Mouse (Mus musculus) embryonic facial prominence, embryonic 15.5 days (tissue): Measurements from ENCODE around the gene Gm10337. TPM values are rescaled to one million over a fixed set of nuclear protein-coding genes. Genes with fewer than 3 reads are reported as not detected.
A peak's percentile ranks its signal among the peaks of the same experiment; 100 is the strongest.

ENCODE experiments used
- ATAC-seq: fragments of 200-750 bp; cut with Nextera tagmentation; 2 replicates; pipeline ENCODE4 v1.8.0; 2017; ENCODE audit warnings: low read depth, moderate TSS enrichment; ENCODE audit not compliant: insufficient number of reproducible peaks, low FRiP score, low TSS enrichment
- H3K27ac ChIP-seq: fragments of 300-500 bp; sonication (generic); replicated peaks from 2 replicates; pipeline ENCODE4 v1.5.1; 2015; ENCODE audit warnings: mild to moderate bottlenecking, inconsistent platforms
- H3K27me3 ChIP-seq: fragments of 300-500 bp; sonication (generic); 2 replicates; pipeline ENCODE4 v1.6.1; 2015; ENCODE audit warnings: inconsistent platforms
- H3K36me3 ChIP-seq: fragments of 300-500 bp; sonication (generic); 2 replicates; pipeline ENCODE4 v1.6.1; 2015; ENCODE audit warnings: mild to moderate bottlenecking, inconsistent platforms
- H3K4me1 ChIP-seq: fragments of 300-500 bp; sonication (generic); 2 replicates; pipeline ENCODE4 v1.6.1; 2015; ENCODE audit warnings: inconsistent platforms
- H3K4me2 ChIP-seq: fragments of 300-500 bp; sonication (generic); replicated peaks from 2 replicates; pipeline ENCODE4 v1.6.1; 2015; ENCODE audit warnings: mild to moderate bottlenecking, inconsistent platforms
- H3K4me3 ChIP-seq: fragments of 300-500 bp; sonication (generic); replicated peaks from 2 replicates; pipeline ENCODE4 v1.5.1; 2015; ENCODE audit warnings: mild to moderate bottlenecking, inconsistent platforms
- H3K9ac ChIP-seq: fragments of 300-500 bp; sonication (generic); 2 replicates; pipeline ENCODE4 v1.6.1; 2015; ENCODE audit warnings: inconsistent platforms
- H3K9me3 ChIP-seq: fragments of 300-500 bp; sonication (generic); replicated peaks from 2 replicates; pipeline ENCODE4 v1.6.1; 2016; ENCODE audit warnings: inconsistent platforms
- WGBS: fragments of 180-500 bp; shearing (Covaris S2); methylation state at CpG from one replicate; pipeline ENCODE4 v1.1.7; 2015; 5-methylcytosine and 5-hydroxymethylcytosine counted together
- polyA plus RNA-seq: library from polyadenylated mRNA; unstranded; fragments of >200 nt; fragmentation: Nextera tagmentation; extraction: Ambion mirVana; gene quantifications from 2 replicates; pipeline ENCODE4 v1.2.1, GENCODE M21; 2015

Gm10337 gene
- polyA plus RNA-seq, 1 experiment from 2014 or later: 5.1 TPM

- Histone ChIP-seq H3K4me3 (no peak overlapping the region), H3K27ac (no peak overlapping the region), H3K4me1 (no peaks in the 10 kb centered on the region), H3K4me2 (no peak overlapping the region), H3K27me3 (no peaks in the 10 kb centered on the region), H3K9me3 (no peaks in the 10 kb centered on the region), H3K36me3 (peaks cover 80% of the 10 kb centered on the region), H3K9ac (no peak overlapping the region)
- WGBS: 82% methylated on average over 4 of the region's 4 CpGs
- no peak for ATAC-seq
These were observed 28.1 kb downstream of the Gm10337 start for GRCm38 (mm10) chr15:102531586-102531985.

GRCm38 (mm10) chr15:102532106-102532900, 28.8 kb downstream of the Gm10337 start:
- H3K36me3 ChIP-seq: peaks cover 85% of the 10 kb centered on the region
- no peak overlapping the region for H3K4me3 ChIP-seq
- ATAC-seq: no peak
- no peak overlapping the region for H3K27ac ChIP-seq
- 89% methylated on average over 3 of the region's 3 CpGs for WGBS
- no peaks in the 10 kb centered on the region for H3K9me3 ChIP-seq
- H3K4me1 ChIP-seq: no peaks in the 10 kb centered on the region
- no peaks in the 10 kb centered on the region for H3K27me3 ChIP-seq
- no peak overlapping the region for H3K9ac ChIP-seq
- no peak overlapping the region for H3K4me2 ChIP-seq

- no peaks in the 10 kb centered on the region for H3K9me3 ChIP-seq
- H3K27ac ChIP-seq: no peak overlapping the region
- H3K4me3 ChIP-seq: no peak overlapping the region
- H3K9ac ChIP-seq: no peak overlapping the region
- H3K4me1 ChIP-seq: no peaks in the 10 kb centered on the region
- peaks cover 76% of the 10 kb centered on the region for H3K36me3 ChIP-seq
- ATAC-seq: no peak
- H3K27me3 ChIP-seq: no peaks in the 10 kb centered on the region
- H3K4me2 ChIP-seq: no peak overlapping the region
- WGBS: 92% methylated on average over 7 of the region's 7 CpGs
These were observed 30.4 kb downstream of the Gm10337 start for GRCm38 (mm10) chr15:102533926-102534325.

GRCm38 (mm10) chr15:102544801-102545200, 41.3 kb downstream of the Gm10337 start:
- 87% methylated on average over 4 of the region's 4 CpGs for WGBS
- Histone ChIP-seq H3K9me3 (no peaks in the 10 kb centered on the region), H3K4me1 (0 out of 2 replicates have a peak, but pooled peaks cover 6% of the 10 kb centered on the region), H3K27ac (no peak overlapping the region), H3K4me3 (no peak overlapping the region), H3K9ac (no peak overlapping the region), H3K27me3 (no peaks in the 10 kb centered on the region), H3K4me2 (no peak overlapping the region), H3K36me3 (peaks cover 73% of the 10 kb centered on the region)
- ATAC-seq: no peak

GRCm38 (mm10) chr15:102546246-102546645, 42.7 kb downstream of the Gm10337 start:
- H3K4me3 ChIP-seq: no peak overlapping the region
- H3K27me3 ChIP-seq: no peaks in the 10 kb centered on the region
- no peak overlapping the region for H3K9ac ChIP-seq
- H3K9me3 ChIP-seq: no peaks in the 10 kb centered on the region
- no peak overlapping the region for H3K4me2 ChIP-seq
- H3K36me3 ChIP-seq: peaks cover 63% of the 10 kb centered on the region
- 92% methylated on average over 3 of the region's 3 CpGs for WGBS
- H3K4me1 ChIP-seq: 0 out of 2 replicates have a peak, but pooled peaks cover 6% of the 10 kb centered on the region
- H3K27ac ChIP-seq: no peak overlapping the region
- no peak for ATAC-seq

DNA sequence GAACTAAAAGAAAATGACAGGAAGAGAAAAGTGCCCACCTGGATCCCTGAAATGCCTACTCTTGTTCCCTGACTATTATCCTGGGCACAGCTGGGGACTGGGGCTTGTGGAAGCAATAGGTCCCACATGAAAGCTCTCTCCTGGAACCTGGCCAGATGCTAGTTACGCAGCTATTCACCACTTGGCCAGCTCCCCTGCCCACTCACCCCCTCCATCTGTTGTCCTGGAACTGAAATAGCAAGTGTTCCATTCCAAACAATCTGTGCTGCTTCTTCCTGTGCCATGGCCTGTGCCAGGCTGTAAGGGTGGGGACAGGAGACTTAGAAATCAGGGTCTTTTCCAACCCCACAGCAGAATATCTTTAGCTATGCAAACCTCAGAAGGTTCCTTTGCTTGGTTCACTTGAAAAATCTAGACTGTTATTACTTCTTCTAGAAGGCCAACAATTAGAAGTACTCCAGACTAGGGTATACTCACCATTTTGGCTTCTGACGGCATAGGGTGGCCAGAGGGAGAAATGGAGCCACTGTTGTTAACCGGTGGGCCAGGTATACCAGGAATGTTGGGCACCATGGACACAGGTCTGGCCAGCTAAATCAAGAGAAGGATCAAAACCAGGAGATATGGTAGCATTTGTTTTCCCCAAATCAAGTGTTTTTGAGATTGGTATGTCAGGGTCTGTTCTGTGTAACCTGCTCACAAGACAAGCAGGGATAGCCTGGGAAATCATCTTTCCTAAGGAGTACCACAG, 43.3 kb downstream of the Gm10337 start:
- Histone ChIP-seq H3K4me1 (0 out of 2 replicates have a peak, but pooled peaks cover 6% of the 10 kb centered on the region), H3K4me2 (no peak overlapping the region), H3K27ac (peak overlapping the region; percentile 29; the same call in 1 of the 2 replicates), H3K36me3 (peaks cover 62% of the 10 kb centered on the region), H3K9ac (no peak overlapping the region), H3K4me3 (no peak overlapping the region), H3K27me3 (no peaks in the 10 kb centered on the region), H3K9me3 (no peaks in the 10 kb centered on the region)
- WGBS: 62% methylated on average over 3 of the region's 3 CpGs
- ATAC-seq: peak; percentile 80

GRCm38 (mm10) chr15:102547478-102547877, 44.0 kb downstream of the Gm10337 start:
- 88% methylated on average over 3 of the region's 3 CpGs for WGBS
- H3K4me1 ChIP-seq: 0 out of 2 replicates have a peak, but pooled peaks cover 6% of the 10 kb centered on the region
- H3K36me3 ChIP-seq: peaks cover 62% of the 10 kb centered on the region
- H3K9me3 ChIP-seq: no peaks in the 10 kb centered on the region
- no peak overlapping the region for H3K9ac ChIP-seq
- H3K4me2 ChIP-seq: no peak overlapping the region
- H3K27me3 ChIP-seq: no peaks in the 10 kb centered on the region
- H3K27ac ChIP-seq: no peak overlapping the region
- ATAC-seq: no peak
- no peak overlapping the region for H3K4me3 ChIP-seq

- ATAC-seq: no peak
- no peaks in the 10 kb centered on the region for H3K27me3 ChIP-seq
- no peak overlapping the region for H3K9ac ChIP-seq
- H3K4me1 ChIP-seq: no peaks in the 10 kb centered on the region
- no peak overlapping the region for H3K4me2 ChIP-seq
- H3K9me3 ChIP-seq: no peaks in the 10 kb centered on the region
- peaks cover 64% of the 10 kb centered on the region for H3K36me3 ChIP-seq
- no peak overlapping the region for H3K27ac ChIP-seq
- H3K4me3 ChIP-seq: no peak overlapping the region
- 96% methylated on average over 5 of the region's 5 CpGs for WGBS
These were observed 49.1 kb downstream of the Gm10337 start for GRCm38 (mm10) chr15:102552599-102552998.

Other genes starting within 250 kb of the Gm10337 start
- 112 and 123 TPM in 2 replicates for gene Rarg, start 246.2 kb upstream of the Gm10337 start, polyA plus RNA-seq
- gene Gm9918, start 233.2 kb upstream of the Gm10337 start, polyA plus RNA-seq: 1.6 and 1.7 TPM in 2 replicates
- gene Mfsd5, start 224.3 kb upstream of the Gm10337 start, polyA plus RNA-seq: 84.0 and 88.6 TPM in 2 replicates
- 20.2 and 24.5 TPM in 2 replicates for gene Espl1, start 207.5 kb upstream of the Gm10337 start, polyA plus RNA-seq
- 398 and 407 TPM in 2 replicates for gene Pfdn5, start 177.6 kb upstream of the Gm10337 start, polyA plus RNA-seq
- 95.6 and 99.4 TPM in 2 replicates for gene Myg1, start 172.0 kb upstream of the Gm10337 start, polyA plus RNA-seq
- gene Aaas, start 153.0 kb upstream of the Gm10337 start, polyA plus RNA-seq: 61.2 and 63.0 TPM in 2 replicates
- gene Sp7, start 136.5 kb upstream of the Gm10337 start, polyA plus RNA-seq: 35.4 and 35.8 TPM in 2 replicates
- 10.0 and 11.8 TPM in 2 replicates for gene Sp1, start 97.6 kb upstream of the Gm10337 start, polyA plus RNA-seq
- 0.59 and 0.75 TPM in 2 replicates for gene Amhr2, start 58.4 kb upstream of the Gm10337 start, polyA plus RNA-seq
- 89.4 and 93.7 TPM in 2 replicates for gene Prr13, start 44.7 kb upstream of the Gm10337 start, polyA plus RNA-seq
- 223 and 231 TPM in 2 replicates for gene Pcbp2, start 33.2 kb upstream of the Gm10337 start, polyA plus RNA-seq
- gene Map3k12, start 13.3 kb downstream of the Gm10337 start, polyA plus RNA-seq: 19.8 and 21.3 TPM in 2 replicates
- gene Tarbp2, start 14.5 kb downstream of the Gm10337 start, polyA plus RNA-seq: 83.9 and 94.7 TPM in 2 replicates
- 3.8 and 3.9 TPM in 2 replicates for gene Npff, start 21.2 kb downstream of the Gm10337 start, polyA plus RNA-seq
- 0.56 TPM in 1 of 2 replicates, not detected in the other for gene Gm28047, start 121.3 kb downstream of the Gm10337 start, polyA plus RNA-seq
- 51.3 and 53.7 TPM in 2 replicates for gene Atf7, start 121.7 kb downstream of the Gm10337 start, polyA plus RNA-seq
- gene Atp5g2, start 168.6 kb downstream of the Gm10337 start, polyA plus RNA-seq: 59.0 and 65.5 TPM in 2 replicates
- gene Calcoco1, start 218.5 kb downstream of the Gm10337 start, polyA plus RNA-seq: 67.2 and 69.0 TPM in 2 replicates